Mouse (Mus musculus) cerebellum, adult 9-10 months (tissue): ENCODE measurements around the gene Ogg1.
"Not testable (repeated sequence)": the region's sequence is repeated elsewhere in the genome, so short reads cannot be mapped to it uniquely, and the experiment has no call there.

ENCODE experiments used
- DNase-seq: peaks from one replicate; pipeline ENCODE4 v3.0.0; 2022

The Ogg1 gene

GRCm38 (mm10) chr6:113332734-113333133 lies 6.0 kb downstream of the Ogg1 start:
- DNase-seq: not testable (repeated sequence)

GRCm38 (mm10) chr6:113333137-113333950 lies 6.6 kb downstream of the Ogg1 start:
- peak; percentile 44 for DNase-seq

GRCm38 (mm10) chr6:113334216-113334615 lies 7.4 kb downstream of the Ogg1 start:
- DNase-seq: no peak

GRCm38 (mm10) chr6:113336852-113337620 lies 10.3 kb downstream of the Ogg1 start:
- DNase-seq: no peak

GRCm38 (mm10) chr6:113341574-113341973 lies 14.8 kb downstream of the Ogg1 start:
- DNase-seq: no peak

GRCm38 (mm10) chr6:113342297-113342696 lies 15.5 kb downstream of the Ogg1 start:
- DNase-seq: no peak

GRCm38 (mm10) chr6:113343177-113344092 lies 16.7 kb downstream of the Ogg1 start, which contains the start of gene Camk1:
Gene Camk1, minus strand, starts transcription at chr6:113343984.
- DNase-seq: peak; percentile 83

GRCm38 (mm10) chr6:113344321-113344720 lies 17.5 kb downstream of the Ogg1 start:
- DNase-seq: peak; percentile 68

- no peak for DNase-seq
These were observed 20.1 kb downstream of the Ogg1 start for GRCm38 (mm10) chr6:113346897-113347296.

GRCm38 (mm10) chr6:113350538-113350937 lies 23.8 kb downstream of the Ogg1 start:
- no peak for DNase-seq

- DNase-seq: no peak
These were observed 24.4 kb downstream of the Ogg1 start for GRCm38 (mm10) chr6:113351161-113351560.

- no peak for DNase-seq
These were observed 24.9 kb downstream of the Ogg1 start for GRCm38 (mm10) chr6:113351653-113352052.

- no peak for DNase-seq
These were observed 26.0 kb downstream of the Ogg1 start for GRCm38 (mm10) chr6:113352820-113353219.

- no peak for DNase-seq
These were observed 26.9 kb downstream of the Ogg1 start for GRCm38 (mm10) chr6:113353696-113354095.

GRCm38 (mm10) chr6:113361476-113361875 lies 34.7 kb downstream of the Ogg1 start:
- DNase-seq: no peak

GRCm38 (mm10) chr6:113362241-113362640 lies 35.5 kb downstream of the Ogg1 start:
- no peak for DNase-seq

GRCm38 (mm10) chr6:113364518-113365135 lies 37.9 kb downstream of the Ogg1 start:
- DNase-seq: no peak

- no peak for DNase-seq
These were observed 39.9 kb downstream of the Ogg1 start for GRCm38 (mm10) chr6:113366639-113367038.

GRCm38 (mm10) chr6:113367574-113367973 lies 40.8 kb downstream of the Ogg1 start:
- no peak for DNase-seq

- DNase-seq: no peak
These were observed 41.4 kb downstream of the Ogg1 start for GRCm38 (mm10) chr6:113368124-113368523.

- DNase-seq: no peak
These were observed 41.8 kb downstream of the Ogg1 start for GRCm38 (mm10) chr6:113368577-113368976.

- DNase-seq: no peak
These were observed 43.6 kb downstream of the Ogg1 start for GRCm38 (mm10) chr6:113370194-113370929.
